Mouse (Mus musculus) testis, adult 2 months (tissue): ENCODE data around the gene Cnp.
"Not testable (repeated sequence)": the region's sequence is repeated elsewhere in the genome, so short reads cannot be mapped to it uniquely, and the experiment has no call there.

Experiments used
- CTCF ChIP-seq: fragments of 200-500 bp; IDR thresholded peaks from 2 replicates; pipeline ENCODE4 v1.5.1; 2012; ENCODE audit warnings: low read depth, mild to moderate bottlenecking, inconsistent platforms, low read length, moderate library complexity; ENCODE audit not compliant: control insufficient read depth, insufficient read depth, insufficient replicate concordance
- POLR2A ChIP-seq: fragments of 200-500 bp; IDR thresholded peaks from 2 replicates; pipeline ENCODE4 v1.6.1; 2012; ENCODE audit warnings: low read depth, mild to moderate bottlenecking, inconsistent platforms, low read length, moderate library complexity; ENCODE audit not compliant: control insufficient read depth

DNA sequence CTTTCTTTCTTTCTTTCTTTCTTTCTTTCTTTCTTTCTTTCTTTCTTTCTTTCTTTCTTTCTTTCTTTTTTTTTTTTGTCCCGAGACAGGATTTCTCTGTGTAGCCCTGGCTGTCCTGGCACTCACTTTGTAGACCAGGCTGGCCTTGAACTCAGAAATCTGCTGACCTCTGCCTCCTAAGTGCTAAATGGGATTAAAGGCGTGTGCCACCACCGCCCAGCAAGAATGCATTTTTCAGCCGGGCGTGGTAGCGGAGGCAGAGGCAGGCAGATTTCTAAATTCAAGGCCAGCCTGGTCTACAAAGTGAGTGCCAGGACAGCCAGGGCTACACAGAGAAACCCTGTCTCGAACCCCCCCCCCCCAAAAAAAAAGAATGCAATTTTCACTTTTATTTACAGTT is 42.1 kb downstream of the Cnp start:
- not testable (repeated sequence) for TF ChIP-seq POLR2A, CTCF
